Mouse (Mus musculus) erythroblast, embryonic 14.5 days (primary cell): ENCODE data around the gene Arhgef6.

ENCODE experiments used
- GATA1 ChIP-seq: IDR thresholded peaks from 2 replicates; pipeline ENCODE4 v1.6.1; 2012; ENCODE audit warnings: low read length, inconsistent platforms, mixed read lengths
- TAL1 ChIP-seq: IDR thresholded peaks from 3 replicates; pipeline ENCODE4 v1.6.1; 2012; ENCODE audit warnings: low read length, inconsistent platforms, mixed read lengths

GRCm38 (mm10) chrX:57235982-57236381 is 102.5 kb downstream of the Arhgef6 start:
- no peak for TF ChIP-seq GATA1
- TF ChIP-seq TAL1 = no peak
